Mouse (Mus musculus): ENCODE data around the gene Jph4. TPM values are rescaled to one million over a fixed set of nuclear protein-coding genes. Genes with fewer than 3 reads are reported as not detected.

Gene Jph4
- 1 to 10 TPM; 3.3 to 6.9 (median 5.3) TPM for total RNA-seq (2022)

DNA sequence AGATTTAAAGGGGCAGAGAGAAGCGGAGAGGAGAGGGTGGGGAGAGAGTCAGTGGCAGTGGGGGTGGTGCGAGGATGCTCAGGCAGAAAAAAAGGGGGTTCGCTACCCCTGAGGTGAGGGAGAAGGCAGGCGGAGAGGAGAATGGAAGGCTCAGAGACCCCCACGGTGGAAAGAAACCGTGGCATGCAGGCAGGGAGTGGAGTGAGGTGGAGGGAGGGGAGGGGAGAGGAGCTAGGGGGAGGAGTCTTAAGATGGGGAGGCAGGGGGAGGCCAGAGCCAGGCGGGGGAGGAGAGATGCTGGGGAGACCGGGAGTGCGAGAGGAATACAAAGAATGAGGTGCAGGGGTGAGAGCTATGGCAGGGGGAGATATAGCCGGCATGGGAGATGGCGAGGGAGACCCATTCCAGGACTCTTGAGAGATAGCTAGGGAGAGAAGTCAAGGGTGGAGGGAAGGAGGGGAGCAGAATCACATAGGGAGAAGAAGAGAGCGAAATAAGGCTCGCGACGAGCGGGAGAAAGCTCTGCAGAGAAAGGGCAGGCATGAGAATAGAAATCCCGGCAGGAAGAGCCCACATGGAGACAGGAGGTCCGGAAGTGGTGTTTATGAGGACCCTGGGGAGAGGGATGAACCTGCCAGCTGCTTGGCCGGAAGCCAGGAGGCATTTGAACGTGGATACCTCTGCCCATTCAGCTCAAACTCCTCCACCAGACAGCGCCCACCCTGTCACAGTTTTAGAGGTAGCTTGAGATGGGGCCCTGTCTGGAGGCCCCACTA lies at the start of gene Jph4:
Gene Jph4 (minus strand): TSS at position 511 of the 776 bp plus-strand sequence.
- DNase-seq, result no peak

DNA sequence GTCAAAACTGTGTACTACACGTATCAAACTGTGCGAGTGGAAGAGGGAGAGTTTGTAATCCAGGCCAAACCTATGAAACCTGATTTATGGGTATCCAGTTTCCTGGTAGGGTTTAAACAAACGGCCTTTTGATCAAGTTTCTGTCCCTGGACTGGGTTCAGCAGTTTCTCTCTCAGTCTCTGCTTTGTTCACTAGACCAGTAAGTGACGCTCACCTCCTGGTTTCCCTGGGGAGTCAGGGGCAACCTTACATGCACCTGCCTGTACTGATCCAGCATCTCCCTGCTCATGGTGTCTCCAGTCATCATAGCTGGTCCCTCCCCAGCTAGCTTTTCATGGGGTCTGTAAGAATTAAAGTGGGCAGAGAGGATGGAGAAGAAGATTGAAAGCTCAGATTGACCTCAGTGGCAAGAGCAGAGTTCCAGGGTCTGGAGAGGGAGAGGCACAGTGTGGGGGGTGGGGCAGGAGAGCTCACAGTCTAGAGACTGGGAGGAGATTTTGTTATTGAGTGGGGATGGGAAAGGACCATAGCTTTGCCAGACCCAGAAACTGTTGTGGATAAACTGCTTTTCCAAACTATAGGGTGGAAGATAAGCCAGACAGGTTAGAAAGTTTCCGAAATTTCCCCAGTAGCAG lies 47.6 kb upstream of the Jph4 start:
- no peak for DNase-seq

DNA sequence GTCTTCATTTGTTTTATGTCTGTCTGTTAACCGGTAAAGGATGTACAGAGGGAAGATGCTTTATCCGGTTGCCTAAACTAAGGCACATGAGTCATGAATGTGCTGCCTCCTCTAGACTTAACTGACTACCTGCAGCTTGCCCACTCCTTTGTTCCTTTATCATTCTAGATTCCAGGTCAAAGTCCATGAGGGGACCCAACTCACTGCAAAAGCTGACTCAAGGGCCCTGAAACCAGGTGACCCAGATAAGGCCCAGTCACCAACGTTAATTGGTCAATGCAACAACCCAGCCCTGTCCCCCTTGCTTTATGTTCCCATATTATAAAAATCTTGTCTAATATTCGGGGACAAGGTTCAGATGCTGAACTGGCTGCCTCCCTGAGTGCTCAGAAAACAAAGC lies 45.4 kb upstream of the Jph4 start:
- DNase-seq, result no peak

DNA sequence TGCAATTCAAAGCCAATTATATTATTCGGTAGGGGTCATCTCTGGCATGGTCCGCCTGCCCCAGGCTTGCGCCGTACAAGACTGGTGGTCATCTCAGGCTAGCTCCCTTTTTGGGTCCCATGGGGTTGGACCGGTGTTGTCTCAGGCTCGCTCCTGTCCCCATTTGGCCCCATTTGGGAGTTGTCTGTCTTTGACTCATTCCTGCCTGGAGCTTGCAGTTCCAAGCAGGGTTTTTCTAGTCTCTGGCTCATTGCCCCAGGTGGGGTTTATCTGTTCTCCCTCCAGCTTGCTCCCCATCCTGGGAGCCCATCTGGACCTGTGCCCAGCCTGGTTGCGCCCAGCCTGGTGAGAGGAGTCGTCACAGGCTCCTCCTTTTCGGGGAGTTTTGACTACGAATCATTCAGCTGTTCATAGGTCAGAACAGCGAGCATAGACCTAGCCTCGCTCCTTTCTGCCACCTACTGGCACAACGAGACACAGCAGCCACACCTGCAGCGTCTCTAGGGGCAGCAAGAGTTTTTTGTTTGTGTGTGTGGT lies 44.4 kb upstream of the Jph4 start:
- peak; percentile 50 for DNase-seq

DNA sequence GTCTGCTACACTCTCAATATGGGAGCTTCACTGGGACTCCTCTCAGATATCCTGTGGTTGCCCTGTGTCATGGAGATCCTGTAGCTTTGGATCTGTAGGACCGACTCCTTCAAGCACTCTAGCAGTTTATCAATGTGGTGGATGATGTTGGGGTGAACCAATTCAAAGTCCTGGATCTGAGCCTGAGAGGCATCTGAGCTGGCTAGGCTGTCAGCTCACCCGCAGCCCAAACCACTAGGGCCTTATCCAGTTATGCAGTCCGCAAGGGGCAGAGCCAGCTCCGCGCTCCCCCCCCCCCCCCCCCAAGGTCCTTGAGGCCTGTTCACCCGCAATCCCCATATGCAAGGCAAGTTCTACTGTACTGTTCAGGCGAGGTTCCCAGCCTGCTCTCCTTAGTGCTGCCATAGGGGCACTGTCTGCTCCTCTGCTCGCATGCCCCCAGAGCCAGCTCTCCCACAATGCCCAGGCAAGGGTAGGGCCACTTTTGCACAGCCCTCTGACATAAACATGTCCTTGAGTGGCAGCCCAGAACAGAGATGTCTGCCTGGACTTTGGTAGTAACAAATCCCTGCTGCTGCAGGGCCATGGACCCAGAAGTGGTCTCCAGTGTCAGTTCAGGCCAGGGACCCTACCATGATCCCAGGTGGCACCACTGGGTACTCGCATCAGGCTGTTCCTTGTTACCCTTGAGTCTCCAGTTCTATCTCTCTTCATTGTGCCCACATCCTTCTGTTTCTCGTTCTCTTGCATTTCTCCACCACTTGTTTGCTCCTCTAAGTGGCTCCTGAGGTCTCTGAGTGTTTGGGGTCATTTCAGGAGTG lies 43.7 kb upstream of the Jph4 start:
- no peak for DNase-seq

DNA sequence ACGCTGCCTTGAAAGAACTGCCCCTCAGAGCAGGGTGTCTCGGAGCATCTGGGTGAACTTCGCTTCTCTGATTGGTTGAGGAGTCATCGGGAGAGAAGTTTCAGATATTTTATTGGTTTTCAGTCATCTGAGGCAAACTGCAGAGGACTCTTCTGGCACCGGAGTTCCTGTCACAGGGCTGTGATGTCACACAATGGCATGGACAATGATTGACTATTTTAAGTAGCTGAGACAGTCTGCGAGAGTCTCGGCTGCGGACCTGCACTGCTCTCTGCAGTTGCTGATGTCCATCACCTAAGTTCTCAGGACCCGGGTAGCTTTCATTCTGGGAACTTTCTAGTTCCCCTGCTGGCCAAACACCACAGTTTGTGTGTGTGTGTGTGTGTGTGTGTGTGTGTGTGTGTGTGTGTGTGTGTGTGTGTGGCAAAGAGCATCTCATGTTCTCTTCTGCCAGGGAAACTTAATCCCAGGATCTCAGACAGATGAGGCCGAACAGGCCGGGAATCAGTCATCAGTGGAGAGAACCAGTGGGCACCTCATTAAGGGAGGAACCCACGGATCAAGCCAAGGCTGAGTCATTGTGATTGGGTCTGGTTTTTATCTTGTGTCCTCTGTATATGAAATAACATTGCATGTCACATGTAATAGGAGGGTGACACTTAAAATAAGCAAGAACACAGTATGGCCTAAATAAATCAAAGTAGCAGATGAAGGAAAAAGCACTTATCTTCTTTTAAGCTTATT lies 40.8 kb upstream of the Jph4 start:
- no peak for DNase-seq

DNA sequence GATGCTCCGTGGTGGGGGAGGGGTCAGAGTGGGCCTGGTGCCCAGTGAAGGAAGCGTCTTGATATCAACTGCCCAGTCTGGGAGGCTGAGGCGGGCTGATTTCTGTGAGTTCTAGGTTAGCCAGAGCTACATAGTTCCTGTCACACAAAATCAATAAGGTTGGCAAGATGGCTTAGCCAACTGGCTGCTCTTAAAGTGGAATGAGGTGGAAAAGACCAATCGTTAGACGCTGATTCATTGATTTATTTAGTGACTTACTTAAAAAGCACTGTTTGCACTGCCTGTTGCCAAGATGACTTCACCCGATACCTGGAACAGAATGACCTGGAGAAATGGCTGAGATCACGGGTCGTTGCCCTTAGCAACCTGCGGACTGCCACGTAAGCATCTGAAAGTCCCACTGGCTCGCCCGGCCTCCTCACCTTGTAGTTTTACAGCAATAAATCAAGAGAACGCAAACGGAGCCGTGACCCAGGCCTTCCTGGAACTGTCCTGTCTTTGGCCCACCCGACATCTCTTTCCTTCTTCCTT lies 36.3 kb upstream of the Jph4 start:
- no peak for DNase-seq

DNA sequence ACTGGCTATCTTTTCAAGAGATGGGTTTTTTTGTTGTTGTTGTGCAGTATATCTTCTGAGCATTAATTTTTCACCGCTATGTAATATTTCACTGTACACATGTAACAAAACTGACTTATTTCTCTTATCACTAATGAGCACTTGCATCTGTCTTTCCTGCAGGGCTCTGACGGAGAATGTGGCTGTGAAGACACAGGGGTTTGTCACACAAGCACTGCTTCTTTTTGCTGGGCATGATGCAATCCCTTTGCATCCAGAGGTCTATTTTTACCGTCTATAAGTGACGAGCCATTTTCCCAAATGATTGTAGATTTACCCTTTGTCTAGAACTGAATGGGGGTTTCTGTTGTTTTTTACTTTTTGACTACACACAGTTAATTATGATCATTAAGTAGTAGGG lies 35.4 kb upstream of the Jph4 start:
- DNase-seq, result no peak

DNA sequence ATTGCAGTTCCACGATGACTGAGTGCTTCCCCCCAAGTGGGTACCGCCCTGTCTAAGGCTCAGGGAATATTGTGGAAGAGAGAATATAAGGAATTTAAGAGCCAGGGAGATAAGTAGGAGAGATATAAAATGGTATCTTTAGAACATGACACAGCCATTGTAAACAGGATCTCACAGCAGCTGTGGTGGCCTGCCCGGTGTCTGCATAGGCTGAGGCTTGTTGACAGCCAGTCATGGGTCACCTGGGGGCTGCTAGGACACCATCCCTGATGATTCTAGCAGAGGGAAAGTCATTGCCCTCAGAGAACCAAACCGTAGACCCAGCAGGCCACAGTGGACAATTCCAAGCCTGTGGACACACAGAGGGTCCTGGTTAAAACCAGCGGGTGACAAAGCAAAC lies 34.2 kb upstream of the Jph4 start:
- no peak for DNase-seq

DNA sequence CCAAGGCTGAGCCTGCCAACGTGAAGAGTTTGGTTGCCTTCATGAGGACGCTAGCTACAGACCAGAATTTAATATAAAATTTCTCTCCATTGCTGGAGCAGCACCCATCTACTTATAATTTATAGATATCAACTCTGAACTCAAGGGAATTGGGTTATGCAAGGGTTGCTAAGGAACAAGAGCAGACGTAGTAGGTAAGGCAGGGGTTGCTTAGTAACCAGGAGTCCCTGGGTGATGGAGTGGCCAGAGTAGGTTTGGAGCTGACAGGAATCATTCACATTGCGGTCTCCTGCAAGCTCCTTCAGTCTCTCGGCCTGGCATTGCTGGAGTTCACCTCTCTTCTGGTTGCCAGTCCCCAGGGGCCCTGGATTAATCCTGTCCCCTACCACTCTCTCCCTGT lies 32.3 kb upstream of the Jph4 start:
- no peak for DNase-seq

DNA sequence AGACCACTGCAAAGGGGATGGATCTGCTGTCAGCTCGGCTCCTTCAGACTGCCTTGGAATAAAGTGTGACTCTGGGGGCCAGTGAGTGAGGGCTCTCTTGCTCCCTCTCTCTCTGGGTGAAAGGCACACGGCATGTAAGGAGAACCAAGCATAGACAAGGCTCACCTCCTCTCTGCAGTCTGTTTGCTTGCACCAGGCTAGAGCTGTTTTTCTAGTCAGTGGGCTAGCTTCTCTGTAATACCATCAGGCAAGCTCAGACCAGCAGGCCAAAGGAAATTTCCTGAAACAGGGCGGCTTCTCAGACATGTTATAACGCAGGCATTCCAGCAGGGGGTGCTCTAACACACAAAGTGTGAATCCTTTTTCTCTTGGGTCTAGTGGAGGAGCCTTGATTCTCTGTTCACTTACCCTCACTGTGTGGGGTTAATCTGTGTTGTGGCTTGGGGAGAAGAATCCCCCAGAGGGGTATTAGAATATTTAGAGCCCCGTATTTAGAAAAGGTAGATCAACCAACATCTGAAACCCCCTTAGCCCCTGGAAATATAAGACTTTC lies 31.7 kb upstream of the Jph4 start:
- DNase-seq, result peak; percentile 37

DNA sequence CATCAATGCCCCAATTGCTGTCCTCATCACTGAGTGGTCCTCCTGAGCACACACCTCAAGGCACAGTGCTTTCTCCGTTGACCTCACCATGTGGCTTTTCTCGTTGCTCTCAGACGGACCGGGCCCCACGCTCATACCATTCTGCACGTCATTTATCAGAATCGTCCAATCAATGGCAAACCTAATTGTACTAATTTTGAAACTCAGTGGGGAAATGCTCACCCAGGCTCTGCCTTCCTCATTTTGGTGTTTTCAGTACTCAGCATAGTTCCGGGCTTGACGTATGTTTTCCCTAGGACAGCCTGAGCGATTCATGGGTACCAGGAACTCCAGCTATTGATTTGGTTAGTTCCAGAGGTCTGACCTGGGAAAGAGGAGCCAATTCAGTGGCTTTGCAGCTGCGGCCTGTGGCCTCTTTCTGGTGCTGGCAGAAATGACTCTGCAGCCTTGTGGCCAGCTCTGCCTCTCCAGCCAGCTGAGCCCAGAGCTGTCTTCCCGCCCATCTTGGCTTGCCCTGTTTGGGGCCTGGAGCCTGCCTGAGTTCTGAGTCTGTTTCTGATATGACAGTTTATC lies 30.2 kb upstream of the Jph4 start:
- DNase-seq, result no peak

DNA sequence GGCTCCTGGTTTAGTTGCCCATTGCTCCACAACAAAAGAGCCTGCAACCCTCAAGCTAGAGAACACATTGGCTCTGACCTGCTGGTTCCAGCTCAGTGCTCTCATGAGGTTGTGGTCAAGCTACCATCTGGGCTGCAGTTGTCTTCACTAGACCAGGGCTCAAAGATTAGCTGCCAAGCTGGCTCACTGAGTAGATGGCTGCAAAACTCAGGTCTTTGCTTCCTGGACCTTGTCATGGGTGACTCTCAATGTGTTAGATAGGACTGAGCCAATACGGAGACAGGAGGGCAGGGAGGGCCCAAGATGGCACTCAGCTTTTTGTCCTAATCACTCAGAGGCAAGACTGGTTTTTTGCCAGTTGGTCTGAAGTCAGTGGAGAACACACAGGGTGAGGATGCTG lies 29.6 kb upstream of the Jph4 start:
- DNase-seq, result no peak

DNA sequence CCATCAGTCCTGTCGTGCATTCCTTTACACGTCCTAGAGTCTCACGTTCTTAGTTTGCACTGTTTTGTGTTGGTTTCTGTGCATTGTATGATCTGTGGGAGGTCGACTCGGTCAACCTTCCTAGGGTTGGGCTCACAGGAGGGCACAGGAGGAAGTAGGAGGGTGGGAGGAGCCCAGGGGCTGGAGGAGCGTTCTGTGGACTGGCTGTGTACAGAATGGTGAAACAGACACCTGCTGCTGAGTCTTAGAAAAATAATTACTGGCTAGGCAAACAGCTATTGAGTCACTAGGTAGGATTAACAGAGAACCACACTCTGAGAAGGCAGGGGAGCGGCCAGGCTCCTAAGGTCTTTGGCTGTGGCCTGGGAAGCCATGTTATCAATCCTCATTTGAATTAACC lies 22.6 kb upstream of the Jph4 start:
- DNase-seq, result no peak

DNA sequence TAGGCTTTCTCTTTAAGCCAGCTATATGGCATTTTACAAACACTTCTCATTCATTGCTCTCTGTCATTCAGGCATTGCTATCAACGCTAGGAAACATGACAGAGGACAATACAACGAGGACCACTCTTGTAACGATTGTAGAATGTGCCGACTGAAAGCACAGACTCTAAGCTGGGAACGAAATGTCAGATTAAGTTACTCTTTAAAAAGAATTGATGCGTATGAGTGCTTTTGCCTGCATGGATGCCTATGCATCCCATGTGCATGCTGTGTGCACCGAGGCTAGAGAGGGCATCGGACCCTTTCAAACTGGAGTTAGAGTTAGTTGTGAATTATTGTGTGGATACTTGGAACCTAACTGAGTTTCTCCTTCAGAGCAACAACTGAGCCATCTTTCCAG lies 18.9 kb upstream of the Jph4 start:
- no peak for DNase-seq

DNA sequence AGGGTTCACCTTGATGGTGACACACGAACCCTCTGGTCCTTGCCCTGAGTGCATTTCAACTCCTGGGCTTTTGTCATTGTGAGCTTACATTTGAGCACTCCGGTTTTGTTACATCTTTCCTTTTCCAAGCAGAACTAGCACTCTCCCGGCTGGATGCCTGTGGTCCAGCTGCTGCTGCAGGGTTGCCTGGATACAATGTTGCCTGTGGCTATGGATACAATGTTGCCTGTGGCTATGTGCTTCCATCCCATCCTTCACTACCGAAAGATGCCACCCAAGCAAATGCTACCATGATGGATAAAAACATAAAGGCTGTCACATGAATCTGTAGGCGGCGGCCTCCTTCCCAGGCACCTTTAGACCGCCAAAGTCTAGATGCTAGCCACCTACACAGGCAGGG lies 9.8 kb upstream of the Jph4 start:
- no peak for DNase-seq

DNA sequence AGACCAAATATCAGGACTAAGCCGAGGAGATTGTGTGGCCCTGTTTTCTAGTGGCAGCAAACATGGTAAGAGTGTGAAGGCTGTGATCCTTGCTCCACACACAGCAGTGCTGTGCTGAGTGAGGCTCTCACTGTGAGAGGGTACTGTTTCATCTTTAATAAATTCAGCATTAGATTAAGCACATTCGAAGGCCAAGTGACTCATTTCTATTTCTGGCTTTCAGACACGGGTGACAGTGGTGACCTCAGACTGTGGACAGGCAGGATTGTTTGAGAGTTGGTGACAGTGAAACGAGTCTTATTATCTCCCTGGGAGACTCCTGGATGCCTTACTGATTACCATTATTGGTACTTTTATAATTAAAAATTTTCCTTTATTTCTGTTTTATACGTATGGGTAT lies 9.0 kb upstream of the Jph4 start:
- DNase-seq, result no peak

DNA sequence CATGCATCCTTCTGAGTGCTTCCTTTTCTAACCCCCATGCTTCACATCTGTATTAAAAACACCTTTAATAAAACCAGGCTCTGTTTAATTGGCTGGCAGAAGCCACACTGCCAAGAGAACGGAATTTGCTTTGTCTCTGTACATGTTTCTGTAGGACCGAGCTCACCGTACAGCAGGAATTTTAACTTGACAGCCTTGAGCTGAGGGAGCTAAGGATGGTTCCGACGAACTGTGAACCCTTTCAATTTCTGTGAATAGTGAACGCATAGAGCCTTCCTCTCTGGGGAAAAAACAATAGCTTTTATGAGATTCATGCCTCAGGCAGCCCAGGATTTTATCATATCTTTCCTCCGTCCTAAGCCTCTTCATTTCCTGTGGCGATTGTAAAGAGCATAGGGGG lies 5.6 kb upstream of the Jph4 start:
- no peak for DNase-seq

DNA sequence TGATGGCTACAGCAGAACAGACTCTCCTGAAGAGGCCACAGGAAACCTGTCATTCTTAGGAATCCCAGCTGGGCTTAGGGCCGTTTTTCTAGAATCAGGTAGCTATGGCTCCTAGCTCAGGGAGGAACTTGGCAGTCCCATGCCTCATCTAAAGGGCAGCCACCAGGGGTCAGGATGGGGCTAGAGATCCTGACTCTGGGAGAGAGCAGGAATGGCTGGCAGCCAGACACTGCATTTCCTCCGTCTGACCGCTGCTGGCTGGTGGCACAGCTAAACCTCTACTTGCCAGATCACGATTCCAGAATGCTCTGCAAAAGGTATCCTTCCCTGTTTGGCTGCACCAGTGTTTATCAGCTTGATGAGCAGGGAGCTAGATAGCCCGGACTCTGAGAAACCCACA lies 5.2 kb upstream of the Jph4 start:
- DNase-seq, result peak; percentile 72

DNA sequence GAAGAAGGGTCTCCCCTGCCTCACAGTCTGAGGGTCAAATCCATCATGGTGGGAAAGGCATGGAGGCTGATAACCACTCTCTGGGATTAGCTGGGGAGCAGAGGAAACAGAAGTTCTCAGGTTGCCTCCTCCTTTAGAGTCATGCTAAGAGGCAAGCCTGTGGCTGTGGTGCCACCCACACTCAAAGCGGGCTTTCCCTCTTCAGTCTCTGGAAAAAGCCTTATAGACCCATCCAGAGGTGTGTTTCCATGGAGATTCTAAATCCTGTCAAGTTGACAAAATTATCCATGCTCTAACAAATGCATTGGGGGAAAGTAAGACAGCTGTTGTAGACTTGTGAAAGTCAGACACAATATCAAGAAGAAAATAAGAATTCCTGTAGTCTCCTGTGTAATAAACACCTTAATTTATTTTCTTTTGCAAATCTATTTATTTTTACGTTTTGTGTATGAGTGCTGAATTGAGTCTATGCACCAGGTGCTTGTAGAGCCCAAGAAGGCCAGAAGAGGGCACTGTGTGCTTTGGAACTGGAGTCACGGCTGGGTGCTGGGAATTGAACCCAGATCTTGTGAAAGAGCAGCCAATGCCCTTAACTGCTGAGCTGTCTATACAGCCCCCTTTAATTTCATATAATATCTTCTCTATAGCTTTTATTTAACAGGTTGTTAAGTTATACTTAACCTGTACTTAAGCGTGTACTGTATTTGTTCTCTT lies 2.8 kb upstream of the Jph4 start:
- DNase-seq, result no peak

DNA sequence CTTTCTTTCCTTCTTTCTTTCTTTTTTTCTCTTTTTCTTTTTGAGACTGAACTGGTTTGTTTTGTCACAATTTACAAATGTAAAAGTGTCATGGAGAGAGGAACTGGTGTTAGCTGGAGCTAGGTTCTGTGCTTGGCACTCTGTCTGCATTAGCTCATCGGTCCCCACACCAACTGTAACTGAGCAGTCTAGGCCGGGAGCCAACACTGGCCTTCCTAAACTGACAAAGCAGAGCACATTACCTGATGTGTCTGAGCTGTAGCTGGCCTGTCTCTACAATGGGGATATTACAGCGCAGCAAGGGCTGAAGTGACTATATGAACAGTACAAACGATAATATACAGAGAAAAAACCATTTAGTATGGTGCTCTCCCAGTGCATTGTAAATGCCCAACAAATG lies 2.1 kb upstream of the Jph4 start:
- no peak for DNase-seq

Measured in adrenal gland, adult 8-10 months (tissue).